Mouse (Mus musculus) C2C12 (cell line): ENCODE results near the gene Pard3. TPM values are rescaled to one million over a fixed set of nuclear protein-coding genes. Genes with fewer than 3 reads are reported as not detected.

Experiments used
- H3K27me3 ChIP-seq: one replicate; pipeline ENCODE4 v1.6.1; 2011; ENCODE audit not compliant: control insufficient read depth, insufficient read depth, insufficient read length
- H3K36me3 ChIP-seq: one replicate; pipeline ENCODE4 v1.6.1; 2011; ENCODE audit not compliant: control insufficient read depth, insufficient read depth
- H3K4me3 ChIP-seq: one replicate; pipeline ENCODE4 v1.5.1; 2011; ENCODE audit warnings: mild to moderate bottlenecking, control low read depth; ENCODE audit not compliant: poor library complexity, insufficient read depth, severe bottlenecking
- H3K79me2 ChIP-seq: one replicate; pipeline ENCODE4 v1.6.1; 2011; ENCODE audit not compliant: control insufficient read depth, insufficient read depth
- H3K79me3 ChIP-seq: one replicate; pipeline ENCODE4 v1.6.1; 2011; ENCODE audit warnings: low read depth, control low read depth
- H3ac ChIP-seq: one replicate; pipeline ENCODE3; 2011; ENCODE audit warnings: low read depth; ENCODE audit not compliant: control insufficient read depth, insufficient read length
- CEBPB ChIP-seq: IDR thresholded peaks from one replicate; pipeline ENCODE4 v1.6.1; 2011; ENCODE audit warnings: low read depth, mild to moderate bottlenecking, control low read depth, moderate library complexity
- CTCF ChIP-seq: IDR thresholded peaks from one replicate; pipeline ENCODE4 v1.5.1; 2011; ENCODE audit not compliant: control insufficient read depth, insufficient read depth, insufficient read length
- FOSL1 ChIP-seq: IDR thresholded peaks from one replicate; pipeline ENCODE4 v1.8.0; 2011; ENCODE audit warnings: mild to moderate bottlenecking, low read length; ENCODE audit not compliant: poor library complexity, insufficient read depth, severe bottlenecking
- MAX ChIP-seq: IDR thresholded peaks from one replicate; pipeline ENCODE4 v1.6.1; 2011; ENCODE audit warnings: mild to moderate bottlenecking, control low read depth
- MYOD1 ChIP-seq: IDR thresholded peaks from one replicate; pipeline ENCODE4 v1.6.1; 2011; ENCODE audit warnings: low read depth; ENCODE audit not compliant: control insufficient read depth, insufficient read length
- MYOG ChIP-seq: IDR thresholded peaks from one replicate; pipeline ENCODE4 v1.6.1; 2011; ENCODE audit not compliant: control insufficient read depth, insufficient read length; ENCODE audit errors: extremely low read depth
- USF1 ChIP-seq: IDR thresholded peaks from one replicate; pipeline ENCODE4 v1.6.1; 2011; ENCODE audit warnings: low read depth, mild to moderate bottlenecking, control low read depth, moderate library complexity
- polyA plus RNA-seq: library from polyadenylated mRNA; unstranded; fragments of >200 nt; fragmentation: generic; extraction: Trizol; gene quantifications from one replicate; pipeline ENCODE4 v1.2.1, GENCODE M21; 2012; ENCODE audit warnings: missing spikeins

The Pard3 gene
- polyA plus RNA-seq, 1 experiment: 8.4 TPM

DNA sequence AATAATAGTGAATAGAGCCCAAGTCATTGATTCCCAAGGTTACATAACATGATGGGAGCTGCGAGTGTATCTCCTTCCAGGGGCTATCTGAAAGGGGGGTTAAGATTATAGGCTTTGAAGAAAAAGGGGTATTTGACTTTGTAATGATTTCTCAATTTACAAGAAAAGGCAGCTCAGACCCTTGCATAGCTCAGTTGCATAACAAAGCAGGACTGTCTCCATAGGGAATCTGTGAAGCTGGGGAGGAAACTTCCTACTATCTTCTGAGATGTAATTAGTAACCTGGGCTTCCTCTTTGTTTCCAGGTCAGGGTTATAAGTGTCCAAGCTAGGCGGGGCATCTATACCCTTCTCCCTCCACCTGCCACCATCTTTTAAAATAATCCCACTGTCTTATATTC is 279.4 kb downstream of the Pard3 start:
- Histone ChIP-seq H3K79me3 (peaks cover 1% of the 10 kb centered on the region), H3K79me2 (no peaks in the 10 kb centered on the region), H3K36me3 (no peaks in the 10 kb centered on the region), H3ac (no peak overlapping the region), H3K27me3 (no peaks in the 10 kb centered on the region), H3K4me3 (no peak overlapping the region)
- TF ChIP-seq MYOG (no peak), FOSL1 (no peak), USF1 (no peak), MAX (no peak), CTCF (no peak), MYOD1 (no peak), CEBPB (no peak)

DNA sequence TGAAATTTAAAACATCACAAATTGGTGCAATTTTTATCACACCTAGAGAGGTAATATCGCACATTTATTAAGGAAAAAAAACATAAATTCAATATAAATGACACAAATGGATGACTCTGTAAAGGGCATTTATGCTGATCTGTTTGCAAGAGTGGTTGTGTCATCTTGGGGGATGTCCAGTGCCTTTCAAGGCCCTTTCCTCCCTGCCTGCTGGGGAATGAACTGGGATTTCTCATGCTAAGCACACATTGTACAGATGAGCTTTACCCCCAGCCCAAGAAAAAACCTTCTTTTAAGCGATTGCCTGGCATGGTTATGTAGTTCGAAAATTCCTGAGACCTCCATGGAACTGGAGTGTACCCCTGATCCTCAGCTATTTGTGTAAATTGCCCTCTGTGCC is 280.7 kb downstream of the Pard3 start:
- no peak overlapping the region for H3K4me3 ChIP-seq
- H3K36me3 ChIP-seq: no peaks in the 10 kb centered on the region
- peaks cover 1% of the 10 kb centered on the region for H3K79me3 ChIP-seq
- no peaks in the 10 kb centered on the region for H3K27me3 ChIP-seq
- no peaks in the 10 kb centered on the region for H3K79me2 ChIP-seq
- TF ChIP-seq CEBPB (no peak), USF1 (no peak), MAX (no peak), MYOG (no peak), CTCF (no peak), MYOD1 (no peak), FOSL1 (no peak)
- no peak overlapping the region for H3ac ChIP-seq

DNA sequence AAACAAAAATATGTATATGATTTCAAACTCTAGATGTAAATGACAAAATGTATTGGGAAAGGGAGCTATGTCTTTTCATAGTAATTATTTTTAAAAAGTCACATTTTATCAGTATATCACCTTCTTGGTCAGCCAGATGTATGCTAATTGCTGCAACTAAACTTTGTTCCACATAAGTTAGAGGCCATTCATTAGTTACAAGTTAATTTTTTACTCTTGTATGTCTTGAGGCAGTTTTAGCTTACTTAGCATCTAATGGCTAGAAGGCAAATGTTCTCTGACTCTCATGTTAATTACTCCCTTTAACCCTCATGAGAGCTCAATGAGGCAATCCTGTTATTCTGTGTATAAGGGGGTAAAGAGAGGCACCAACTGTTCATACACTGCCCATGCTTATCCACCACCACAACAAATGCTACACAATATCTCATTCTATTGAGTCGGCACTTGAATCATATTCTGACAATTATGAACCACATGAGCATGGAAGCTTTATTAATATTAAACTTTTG is 282.3 kb downstream of the Pard3 start:
- TF ChIP-seq FOSL1: no peak
- no peak for TF ChIP-seq MYOG
- no peak for TF ChIP-seq MYOD1
- TF ChIP-seq CTCF: no peak
- TF ChIP-seq USF1: no peak
- Histone ChIP-seq H3K27me3 (no peaks in the 10 kb centered on the region), H3ac (no peak overlapping the region)

DNA sequence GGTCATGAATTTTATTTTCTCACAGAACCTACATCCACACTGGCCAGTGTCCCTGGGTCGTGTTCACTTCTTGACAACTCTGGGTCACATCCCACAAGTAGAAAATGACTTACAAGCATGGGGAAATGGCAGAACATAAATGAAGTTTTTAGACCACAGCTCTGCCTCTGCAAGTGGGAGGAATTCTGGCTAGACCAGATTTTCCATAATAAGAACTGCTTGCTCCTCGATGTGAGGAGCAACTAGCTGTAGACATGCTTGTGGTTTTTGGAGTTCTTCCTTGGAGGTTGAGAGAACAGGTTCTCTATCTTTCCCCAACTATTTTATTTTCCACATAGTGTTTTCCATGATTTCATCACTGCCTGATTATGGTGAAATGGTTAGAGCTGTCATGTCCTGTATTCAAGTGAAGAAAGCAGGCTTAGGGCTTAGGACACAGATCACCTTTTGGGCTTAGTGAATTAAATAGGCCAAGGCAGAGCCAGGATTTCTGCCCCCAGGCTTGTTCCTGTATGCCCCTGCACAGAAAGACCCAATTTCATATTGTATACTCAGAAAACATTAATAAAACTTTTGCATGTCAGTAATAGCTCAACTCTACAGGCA is 284.3 kb downstream of the Pard3 start:
- no peaks in the 10 kb centered on the region for H3K79me3 ChIP-seq
- no peaks in the 10 kb centered on the region for H3K27me3 ChIP-seq
- H3K36me3 ChIP-seq: no peaks in the 10 kb centered on the region
- TF ChIP-seq MYOG: no peak
- no peak for TF ChIP-seq CTCF
- no peak for TF ChIP-seq CEBPB
- TF ChIP-seq MYOD1: no peak
- TF ChIP-seq USF1: no peak
- no peak for TF ChIP-seq MAX
- TF ChIP-seq FOSL1: no peak
- H3K4me3 ChIP-seq: no peak overlapping the region
- no peaks in the 10 kb centered on the region for H3K79me2 ChIP-seq
- no peak overlapping the region for H3ac ChIP-seq

More for the DNA sequence above, 282.3 kb downstream of the Pard3 start:
- no peaks in the 10 kb centered on the region for H3K79me2 ChIP-seq
- no peaks in the 10 kb centered on the region for H3K36me3 ChIP-seq
- no peaks in the 10 kb centered on the region for H3K79me3 ChIP-seq
- no peak overlapping the region for H3K4me3 ChIP-seq

DNA sequence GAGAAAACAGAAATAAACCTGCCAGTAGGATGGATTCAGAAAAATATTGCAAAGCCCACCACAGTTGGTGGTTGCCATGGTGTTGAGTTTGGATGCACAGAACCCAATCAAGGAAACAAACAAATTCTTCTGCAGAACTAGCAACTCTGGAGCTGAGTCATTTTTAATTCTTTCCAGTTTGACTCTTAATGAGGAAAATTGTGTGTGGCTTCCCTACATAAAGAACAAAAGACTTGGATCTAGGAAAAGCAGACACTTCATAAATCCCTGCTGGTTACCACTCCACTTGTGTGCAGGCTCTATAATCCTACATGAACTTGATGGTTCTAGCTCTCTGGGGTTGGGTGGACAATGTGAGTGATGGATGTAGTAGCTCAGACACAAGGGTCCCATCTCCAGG is 298.1 kb downstream of the Pard3 start:
- Histone ChIP-seq H3K36me3 (no peaks in the 10 kb centered on the region), H3K4me3 (no peak overlapping the region), H3K27me3 (no peaks in the 10 kb centered on the region), H3ac (no peak overlapping the region), H3K79me2 (no peaks in the 10 kb centered on the region), H3K79me3 (no peaks in the 10 kb centered on the region)
- no peak for TF ChIP-seq CTCF
- no peak for TF ChIP-seq MYOG
- TF ChIP-seq CEBPB: no peak
- no peak for TF ChIP-seq USF1
- no peak for TF ChIP-seq FOSL1
- no peak for TF ChIP-seq MYOD1
- no peak for TF ChIP-seq MAX

DNA sequence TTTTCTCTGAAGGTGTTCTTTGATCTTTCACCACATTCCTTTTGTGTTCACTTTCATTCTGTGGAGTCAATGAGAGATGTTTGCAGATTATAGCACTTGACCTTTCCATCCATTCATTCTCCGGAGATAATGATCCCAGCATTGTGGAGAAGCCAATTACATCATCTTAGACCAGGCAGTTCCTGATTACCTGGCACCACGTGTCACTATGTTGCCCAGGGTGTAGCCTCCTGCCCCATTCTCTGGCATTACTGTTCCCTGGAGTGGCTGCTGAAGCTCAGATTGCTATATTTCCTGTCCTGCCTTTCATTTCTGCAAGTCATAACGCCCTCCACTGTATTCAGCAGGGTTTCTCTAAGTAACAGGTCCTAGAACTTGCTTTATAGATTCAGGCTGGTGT is 304.7 kb downstream of the Pard3 start:
- TF ChIP-seq MAX: no peak
- TF ChIP-seq MYOG: no peak
- no peak for TF ChIP-seq USF1
- TF ChIP-seq CEBPB: no peak
- TF ChIP-seq FOSL1: no peak
- TF ChIP-seq CTCF: no peak
- no peak for TF ChIP-seq MYOD1
- Histone ChIP-seq H3K79me2 (no peaks in the 10 kb centered on the region), H3K4me3 (no peak overlapping the region), H3K36me3 (no peaks in the 10 kb centered on the region), H3K79me3 (no peaks in the 10 kb centered on the region), H3ac (no peak overlapping the region), H3K27me3 (no peaks in the 10 kb centered on the region)
